Mouse (Mus musculus): ENCODE measurements around the gene Dpf3. TPM values are rescaled to one million over a fixed set of nuclear protein-coding genes. Genes with fewer than 3 reads are reported as not detected.

The Dpf3 gene
- polyA plus RNA-seq, 1 experiment from 2014 or later: 15.5 TPM

GRCm38 (mm10) chr12:83466508-83467430, 20.7 kb downstream of the Dpf3 start:
- ATAC-seq (ENCODE audit: low FRiP score, low TSS enrichment): peak; percentile 82
- 0 out of 2 replicates have a peak overlapping the region, but pooled peaks have one; percentile 12 for H3K4me2 ChIP-seq (replicated peaks; ENCODE audit: low read depth, low read length)
- H3K9me3 ChIP-seq (ENCODE audit: control insufficient read depth, low read length): no peaks in the 10 kb centered on the region
- H3K27ac ChIP-seq (ENCODE audit: low read depth, low read length): peak overlapping the region; percentile 87
- 0 out of 2 replicates have a peak overlapping the region, but pooled peaks have one; percentile 8 for H3K9ac ChIP-seq (ENCODE audit: low read depth, low read length)
- no peaks in the 10 kb centered on the region for H3K27me3 ChIP-seq (ENCODE audit: control insufficient read depth, insufficient read depth, low read length)
- H3K36me3 ChIP-seq (ENCODE audit: control insufficient read depth, insufficient read depth, low read length): no peaks in the 10 kb centered on the region
- peaks cover 19% of the 10 kb centered on the region for H3K4me1 ChIP-seq (ENCODE audit: control insufficient read depth, insufficient read depth, low read length)
- H3K4me3 ChIP-seq (ENCODE audit: low read length): no peak overlapping the region
- 4% methylated on average over 6 of the region's 6 CpGs for WGBS

- no peaks in the 10 kb centered on the region for H3K9me3 ChIP-seq (ENCODE audit: control insufficient read depth, low read length)
- H3K9ac ChIP-seq (ENCODE audit: low read depth, low read length): 0 out of 2 replicates have a peak overlapping the region, but pooled peaks have one; percentile 8
- H3K4me3 ChIP-seq (ENCODE audit: low read length): no peak overlapping the region
- no peak; the same call in 1 of the 2 replicates for ATAC-seq (ENCODE audit: low FRiP score, low TSS enrichment)
- H3K27ac ChIP-seq (ENCODE audit: low read depth, low read length): peak overlapping the region; percentile 87
- 36% methylated on average over 4 of the region's 4 CpGs for WGBS
- H3K27me3 ChIP-seq (ENCODE audit: control insufficient read depth, insufficient read depth, low read length): no peaks in the 10 kb centered on the region
- H3K4me2 ChIP-seq (replicated peaks; ENCODE audit: low read depth, low read length): 0 out of 2 replicates have a peak overlapping the region, but pooled peaks have one; percentile 12
- no peaks in the 10 kb centered on the region for H3K36me3 ChIP-seq (ENCODE audit: control insufficient read depth, insufficient read depth, low read length)
- H3K4me1 ChIP-seq (ENCODE audit: control insufficient read depth, insufficient read depth, low read length): peaks cover 19% of the 10 kb centered on the region
These were observed 21.5 kb downstream of the Dpf3 start for GRCm38 (mm10) chr12:83466053-83466452.

- Histone ChIP-seq H3K27me3 (ENCODE audit: control insufficient read depth, insufficient read depth, low read length) (no peaks in the 10 kb centered on the region), H3K36me3 (ENCODE audit: control insufficient read depth, insufficient read depth, low read length) (no peaks in the 10 kb centered on the region), H3K4me3 (ENCODE audit: low read length) (no peak overlapping the region), H3K4me2 (replicated peaks; ENCODE audit: low read depth, low read length) (no peak overlapping the region), H3K9ac (ENCODE audit: low read depth, low read length) (no peak overlapping the region), H3K9me3 (ENCODE audit: control insufficient read depth, low read length) (no peaks in the 10 kb centered on the region), H3K27ac (ENCODE audit: low read depth, low read length) (no peak overlapping the region), H3K4me1 (ENCODE audit: control insufficient read depth, insufficient read depth, low read length) (peaks cover 3% of the 10 kb centered on the region; the same call in 1 of the 2 replicates)
- 73% methylated on average over 3 of the region's 3 CpGs for WGBS
- ATAC-seq (ENCODE audit: low FRiP score, low TSS enrichment): no peak
These were observed 27.2 kb downstream of the Dpf3 start for GRCm38 (mm10) chr12:83460272-83460671.

- no peaks in the 10 kb centered on the region for H3K9me3 ChIP-seq (ENCODE audit: control insufficient read depth, low read length)
- H3K9ac ChIP-seq (ENCODE audit: low read depth, low read length): no peak overlapping the region
- no peak overlapping the region for H3K4me2 ChIP-seq (replicated peaks; ENCODE audit: low read depth, low read length)
- H3K36me3 ChIP-seq (ENCODE audit: control insufficient read depth, insufficient read depth, low read length): no peaks in the 10 kb centered on the region
- H3K27me3 ChIP-seq (ENCODE audit: control insufficient read depth, insufficient read depth, low read length): no peaks in the 10 kb centered on the region
- peak overlapping the region; percentile 38; the same call in 1 of the 2 replicates for H3K27ac ChIP-seq (ENCODE audit: low read depth, low read length)
- H3K4me1 ChIP-seq (ENCODE audit: control insufficient read depth, insufficient read depth, low read length): peaks cover 11% of the 10 kb centered on the region
- H3K4me3 ChIP-seq (ENCODE audit: low read length): no peak overlapping the region
- 24% methylated on average over 5 of the region's 5 CpGs for WGBS
- no peak for ATAC-seq (ENCODE audit: low FRiP score, low TSS enrichment)
These were observed 32.7 kb downstream of the Dpf3 start for GRCm38 (mm10) chr12:83454697-83455321.

- no peak overlapping the region for H3K27ac ChIP-seq (ENCODE audit: low read depth, low read length)
- H3K36me3 ChIP-seq (ENCODE audit: control insufficient read depth, insufficient read depth, low read length): no peaks in the 10 kb centered on the region
- H3K4me1 ChIP-seq (ENCODE audit: control insufficient read depth, insufficient read depth, low read length): peaks cover 11% of the 10 kb centered on the region
- H3K9ac ChIP-seq (ENCODE audit: low read depth, low read length): no peak overlapping the region
- H3K4me2 ChIP-seq (replicated peaks; ENCODE audit: low read depth, low read length): no peak overlapping the region
- ATAC-seq (ENCODE audit: low FRiP score, low TSS enrichment): no peak
- no peak overlapping the region for H3K4me3 ChIP-seq (ENCODE audit: low read length)
- WGBS: 47% methylated on average over 8 of the region's 8 CpGs
- no peaks in the 10 kb centered on the region for H3K9me3 ChIP-seq (ENCODE audit: control insufficient read depth, low read length)
- H3K27me3 ChIP-seq (ENCODE audit: control insufficient read depth, insufficient read depth, low read length): no peaks in the 10 kb centered on the region
These were observed 35.7 kb downstream of the Dpf3 start for GRCm38 (mm10) chr12:83451850-83452249.

- Histone ChIP-seq H3K9me3 (ENCODE audit: control insufficient read depth, low read length) (no peaks in the 10 kb centered on the region), H3K4me1 (ENCODE audit: control insufficient read depth, insufficient read depth, low read length) (peaks cover 9% of the 10 kb centered on the region), H3K9ac (ENCODE audit: low read depth, low read length) (no peak overlapping the region), H3K4me2 (replicated peaks; ENCODE audit: low read depth, low read length) (no peak overlapping the region), H3K27ac (ENCODE audit: low read depth, low read length) (no peak overlapping the region), H3K27me3 (ENCODE audit: control insufficient read depth, insufficient read depth, low read length) (no peaks in the 10 kb centered on the region), H3K36me3 (ENCODE audit: control insufficient read depth, insufficient read depth, low read length) (no peaks in the 10 kb centered on the region), H3K4me3 (ENCODE audit: low read length) (no peak overlapping the region)
- 97% methylated on average over 1 of the region's 1 CpGs for WGBS
- ATAC-seq (ENCODE audit: low FRiP score, low TSS enrichment): no peak
These were observed 37.0 kb downstream of the Dpf3 start for GRCm38 (mm10) chr12:83450471-83450870.

GRCm38 (mm10) chr12:83449202-83449601, 38.3 kb downstream of the Dpf3 start:
- no peak overlapping the region for H3K4me2 ChIP-seq (replicated peaks; ENCODE audit: low read depth, low read length)
- no peak overlapping the region for H3K4me3 ChIP-seq (ENCODE audit: low read length)
- WGBS: 46% methylated on average over 7 of the region's 7 CpGs
- no peak overlapping the region for H3K9ac ChIP-seq (ENCODE audit: low read depth, low read length)
- no peaks in the 10 kb centered on the region for H3K27me3 ChIP-seq (ENCODE audit: control insufficient read depth, insufficient read depth, low read length)
- ATAC-seq (ENCODE audit: low FRiP score, low TSS enrichment): no peak
- no peaks in the 10 kb centered on the region for H3K4me1 ChIP-seq (ENCODE audit: control insufficient read depth, insufficient read depth, low read length)
- no peak overlapping the region for H3K27ac ChIP-seq (ENCODE audit: low read depth, low read length)
- H3K36me3 ChIP-seq (ENCODE audit: control insufficient read depth, insufficient read depth, low read length): no peaks in the 10 kb centered on the region
- no peaks in the 10 kb centered on the region for H3K9me3 ChIP-seq (ENCODE audit: control insufficient read depth, low read length)

- Histone ChIP-seq H3K9ac (ENCODE audit: low read depth, low read length) (no peak overlapping the region), H3K9me3 (ENCODE audit: control insufficient read depth, low read length) (no peaks in the 10 kb centered on the region), H3K4me2 (replicated peaks; ENCODE audit: low read depth, low read length) (no peak overlapping the region), H3K27ac (ENCODE audit: low read depth, low read length) (no peak overlapping the region), H3K4me3 (ENCODE audit: low read length) (no peak overlapping the region), H3K27me3 (ENCODE audit: control insufficient read depth, insufficient read depth, low read length) (no peaks in the 10 kb centered on the region), H3K4me1 (ENCODE audit: control insufficient read depth, insufficient read depth, low read length) (no peaks in the 10 kb centered on the region), H3K36me3 (ENCODE audit: control insufficient read depth, insufficient read depth, low read length) (no peaks in the 10 kb centered on the region)
- 70% methylated on average over 6 of the region's 6 CpGs for WGBS
- no peak for ATAC-seq (ENCODE audit: low FRiP score, low TSS enrichment)
These were observed 41.9 kb downstream of the Dpf3 start for GRCm38 (mm10) chr12:83445587-83445986.

GRCm38 (mm10) chr12:83444448-83444847, 43.1 kb downstream of the Dpf3 start:
- H3K27me3 ChIP-seq (ENCODE audit: control insufficient read depth, insufficient read depth, low read length): no peaks in the 10 kb centered on the region
- no peaks in the 10 kb centered on the region for H3K9me3 ChIP-seq (ENCODE audit: control insufficient read depth, low read length)
- no peak overlapping the region for H3K4me3 ChIP-seq (ENCODE audit: low read length)
- H3K4me2 ChIP-seq (replicated peaks; ENCODE audit: low read depth, low read length): no peak overlapping the region
- H3K27ac ChIP-seq (ENCODE audit: low read depth, low read length): no peak overlapping the region
- no peaks in the 10 kb centered on the region for H3K36me3 ChIP-seq (ENCODE audit: control insufficient read depth, insufficient read depth, low read length)
- 82% methylated on average over 2 of the region's 2 CpGs for WGBS
- no peaks in the 10 kb centered on the region for H3K4me1 ChIP-seq (ENCODE audit: control insufficient read depth, insufficient read depth, low read length)
- no peak overlapping the region for H3K9ac ChIP-seq (ENCODE audit: low read depth, low read length)
- no peak for ATAC-seq (ENCODE audit: low FRiP score, low TSS enrichment)

Measured in kidney, embryonic 14.5 days (tissue).